Mouse (Mus musculus): ENCODE data around the gene Idi1.
"Not testable (repeated sequence)": the region's sequence is repeated elsewhere in the genome, so short reads cannot be mapped to it uniquely, and the experiment has no call there.

DNA sequence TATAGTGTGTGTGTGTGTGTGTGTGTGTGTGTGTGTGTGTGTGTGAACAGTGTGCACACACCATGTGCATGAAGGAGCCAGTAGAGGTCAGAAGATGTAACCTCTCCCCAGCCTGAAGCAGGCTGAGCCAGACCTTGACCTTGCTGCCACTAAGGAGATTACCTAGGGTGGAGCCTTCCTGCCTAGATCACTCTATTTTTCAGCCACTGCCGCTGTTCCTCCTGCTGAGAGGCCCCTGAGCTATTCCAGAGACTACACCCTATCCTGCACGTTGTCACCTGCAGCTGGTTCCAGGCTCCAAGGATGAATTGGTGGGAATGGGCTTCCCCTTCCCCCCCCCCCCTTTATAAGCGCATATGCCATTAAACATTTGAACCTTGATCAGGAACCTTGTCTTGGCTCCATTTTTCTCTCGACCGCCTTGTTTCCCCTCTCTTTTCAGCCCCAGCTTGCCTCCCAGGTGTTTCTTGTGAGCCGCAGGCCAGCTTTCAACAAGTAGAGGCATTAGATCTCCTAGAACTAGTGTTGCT is 52.4 kb downstream of the Idi1 start:
- not testable (repeated sequence) for TF ChIP-seq CTCF (IDR thresholded peaks at IDR 0.05); POLR2A (IDR thresholded peaks at IDR 0.05; ENCODE audit: insufficient read depth, low read depth, low read length); EP300 (IDR thresholded peaks at IDR 0.05; ENCODE audit: insufficient read depth, low read depth, low read length)

Measured in heart, adult 2 months (tissue).